Mouse (Mus musculus) thymus, adult 2 months (tissue): ENCODE results near the gene Rd3.

Experiments
- CTCF ChIP-seq: fragments of 200-500 bp; IDR thresholded peaks from 2 replicates; pipeline ENCODE4 v1.5.1; 2012; ENCODE audit warnings: mild to moderate bottlenecking, control low read depth, low read length, moderate library complexity, borderline replicate concordance; ENCODE audit not compliant: control insufficient read depth, poor library complexity, insufficient read depth; ENCODE audit errors: extremely low read depth
- POLR2A ChIP-seq: fragments of 200-500 bp; IDR thresholded peaks from 2 replicates; pipeline ENCODE4 v1.6.1; 2012; ENCODE audit warnings: mild to moderate bottlenecking, low read length, control low read depth, moderate library complexity; ENCODE audit not compliant: control insufficient read depth, poor library complexity, insufficient read depth; ENCODE audit errors: extremely low read depth

GRCm38 (mm10) chr1:191945756-191946155 lies 31.4 kb upstream of the Rd3 start:
- no peak for TF ChIP-seq CTCF
- no peak for TF ChIP-seq POLR2A
